Mouse (Mus musculus) kidney, adult 2 months (tissue): ENCODE measurements around the gene Gna12. TPM values are rescaled to one million over a fixed set of nuclear protein-coding genes. Genes with fewer than 3 reads are reported as not detected.

Source experiments
- DNase-seq: peaks from one replicate; pipeline ENCODE4 v3.0.0; 2021
- H3K27ac ChIP-seq: fragments of 200-500 bp; 2 replicates; pipeline ENCODE4 v1.5.1; 2012; ENCODE audit warnings: low read depth, low read length, control low read depth, inconsistent platforms; ENCODE audit not compliant: insufficient read depth
- H3K27me3 ChIP-seq: fragments of 200-500 bp; replicated peaks from 2 replicates; pipeline ENCODE4 v1.6.1; 2012; ENCODE audit warnings: mild to moderate bottlenecking, moderate library complexity, low read length, inconsistent platforms; ENCODE audit not compliant: control insufficient read depth, insufficient read depth
- H3K36me3 ChIP-seq: fragments of 200-500 bp; 2 replicates; pipeline ENCODE4 v1.6.1; 2012; ENCODE audit warnings: mild to moderate bottlenecking, moderate library complexity, low read length, inconsistent platforms; ENCODE audit not compliant: control insufficient read depth, insufficient read depth
- H3K4me1 ChIP-seq: fragments of 200-500 bp; 2 replicates; pipeline ENCODE4 v1.6.1; 2011; ENCODE audit warnings: low read length; ENCODE audit not compliant: control insufficient read depth, insufficient read depth
- H3K4me3 ChIP-seq: fragments of 200-500 bp; 2 replicates; pipeline ENCODE4 v1.5.1; 2011; ENCODE audit warnings: mild to moderate bottlenecking, low read depth, low read length, control low read depth; ENCODE audit not compliant: insufficient read depth
- CTCF ChIP-seq: fragments of 200-500 bp; conservative IDR thresholded peaks from 2 replicates; pipeline ENCODE4 v1.5.1; 2011; ENCODE audit warnings: low read depth, mild to moderate bottlenecking, control low read depth, low read length, moderate library complexity, mixed read lengths; ENCODE audit not compliant: insufficient read depth, insufficient read length
- POLR2A ChIP-seq: fragments of 200-500 bp; IDR thresholded peaks from one replicate; pipeline ENCODE4 v1.6.1; 2011; ENCODE audit warnings: low read depth, low read length, control low read depth
- WGBS: fragments of 180-500 bp; shearing (Covaris S2); methylation state at CpG from one replicate; pipeline ENCODE4 v1.1.7; 2018; 5-methylcytosine and 5-hydroxymethylcytosine counted together
- polyA plus RNA-seq: library from polyadenylated mRNA; depleted of rRNA; stranded (reverse); fragments of >200 nt; gene quantifications from 2 replicates; pipeline ENCODE4 v1.2.3, GENCODE M21; 2012

Gene Gna12
- polyA plus RNA-seq, 1 experiment: 122 TPM

DNA sequence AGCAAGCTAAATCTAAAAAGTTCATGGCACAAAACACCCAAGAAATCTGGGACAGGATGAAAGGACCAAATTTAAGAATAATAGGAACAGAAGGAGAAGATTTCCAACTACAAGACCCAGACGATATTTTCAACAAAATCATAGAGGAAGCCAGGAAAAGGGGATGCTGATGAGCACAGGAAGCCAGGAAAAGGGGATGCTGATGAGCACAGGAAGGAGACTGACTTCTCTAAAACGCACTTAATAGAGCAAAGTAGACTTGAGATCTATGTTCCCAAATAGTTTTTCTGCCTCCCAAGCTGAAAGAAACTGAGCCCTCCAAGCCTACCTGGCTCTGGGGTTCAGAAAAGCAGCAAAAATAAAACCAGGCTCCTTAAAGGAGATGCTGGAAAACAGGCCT lies 2.8 kb downstream of the Gna12 start:
- H3K36me3 ChIP-seq: no peaks in the 10 kb centered on the region
- H3K27ac ChIP-seq: peak overlapping the region; percentile 96
- H3K4me1 ChIP-seq: peaks cover 30% of the 10 kb centered on the region
- WGBS: 24% methylated on average over 2 of the region's 2 CpGs
- H3K4me3 ChIP-seq: no peak overlapping the region
- no peak for DNase-seq
- TF ChIP-seq POLR2A (no peak), CTCF (no peak)
- no peaks in the 10 kb centered on the region for H3K27me3 ChIP-seq

DNA sequence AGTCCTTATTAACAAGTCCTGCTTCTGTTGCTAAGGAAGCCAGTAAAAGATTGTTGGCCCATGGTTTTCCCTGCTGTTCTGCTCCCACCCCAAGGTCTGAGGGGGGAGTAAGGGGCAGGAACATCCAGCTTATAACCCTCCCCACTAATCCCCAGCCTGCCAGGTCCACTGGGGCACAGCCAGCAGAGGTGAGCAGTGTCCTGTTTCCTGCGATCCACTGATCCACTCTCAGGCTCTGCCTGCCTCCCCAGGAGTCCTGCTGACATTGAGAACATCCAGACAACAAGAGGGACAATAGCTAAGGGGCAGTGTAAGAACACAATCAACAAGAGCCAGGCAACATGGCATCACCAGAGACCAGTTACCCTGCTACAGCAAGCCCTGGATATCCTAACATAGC lies 3.4 kb downstream of the Gna12 start:
- Histone ChIP-seq H3K27ac (0 out of 2 replicates have a peak overlapping the region, but pooled peaks have one; percentile 2), H3K4me1 (peaks cover 33% of the 10 kb centered on the region), H3K4me3 (no peak overlapping the region), H3K36me3 (no peaks in the 10 kb centered on the region), H3K27me3 (no peaks in the 10 kb centered on the region)
- no peak for DNase-seq
- TF ChIP-seq CTCF (no peak), POLR2A (no peak)
- 28% methylated on average over 1 of the region's 1 CpGs for WGBS

DNA sequence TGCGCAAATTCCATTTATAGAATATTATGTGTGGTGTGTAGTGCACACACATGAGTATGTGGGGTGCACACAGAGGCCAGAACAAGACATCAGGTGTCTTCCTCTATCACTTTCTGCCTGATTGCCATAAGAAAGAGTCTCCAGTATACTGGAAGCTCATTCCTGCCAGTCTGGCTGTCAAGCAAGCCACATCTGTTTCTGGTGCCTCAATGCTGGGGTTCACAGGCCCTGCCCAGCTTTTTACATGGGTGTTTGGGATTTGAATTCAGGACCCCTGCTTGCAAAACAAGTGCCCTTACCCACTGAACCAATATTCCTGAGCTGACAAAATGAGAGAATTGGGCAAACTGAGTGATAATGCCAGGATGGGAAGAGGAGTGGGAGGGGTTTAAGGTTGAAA lies 4.1 kb downstream of the Gna12 start:
- no peak overlapping the region for H3K4me3 ChIP-seq

DNA sequence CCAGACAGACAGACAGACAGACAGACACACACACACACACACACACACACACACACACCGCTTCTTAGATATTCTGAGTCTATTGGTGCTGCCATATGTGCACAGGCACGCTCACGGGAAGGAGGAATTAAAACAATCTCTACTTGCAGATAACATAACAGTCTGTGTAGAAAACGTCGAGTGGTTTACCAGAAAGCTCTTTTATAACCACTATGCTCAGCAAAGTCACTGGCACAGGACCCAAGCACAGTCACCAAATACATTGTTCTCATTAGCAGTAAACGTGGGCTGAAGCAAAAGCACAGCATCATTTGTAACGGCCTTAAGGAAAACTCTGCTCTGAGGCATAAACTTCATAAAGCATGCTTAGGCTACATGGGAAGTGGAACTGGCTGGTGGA lies 6.1 kb downstream of the Gna12 start:
- 63% methylated on average over 7 of the region's 7 CpGs for WGBS
- Histone ChIP-seq H3K4me1 (peaks cover 47% of the 10 kb centered on the region), H3K27me3 (no peaks in the 10 kb centered on the region), H3K27ac (peak overlapping the region; percentile 54), H3K4me3 (no peak overlapping the region), H3K36me3 (no peaks in the 10 kb centered on the region)
- no peak for DNase-seq
- TF ChIP-seq CTCF (no peak), POLR2A (no peak)

More for the DNA sequence above, 4.1 kb downstream of the Gna12 start:
- WGBS: 100% methylated on average over 1 of the region's 1 CpGs
- H3K27me3 ChIP-seq: no peaks in the 10 kb centered on the region
- H3K4me1 ChIP-seq: peaks cover 39% of the 10 kb centered on the region
- no peak for DNase-seq
- H3K27ac ChIP-seq: no peak overlapping the region
- TF ChIP-seq POLR2A (no peak), CTCF (no peak)
- no peaks in the 10 kb centered on the region for H3K36me3 ChIP-seq

DNA sequence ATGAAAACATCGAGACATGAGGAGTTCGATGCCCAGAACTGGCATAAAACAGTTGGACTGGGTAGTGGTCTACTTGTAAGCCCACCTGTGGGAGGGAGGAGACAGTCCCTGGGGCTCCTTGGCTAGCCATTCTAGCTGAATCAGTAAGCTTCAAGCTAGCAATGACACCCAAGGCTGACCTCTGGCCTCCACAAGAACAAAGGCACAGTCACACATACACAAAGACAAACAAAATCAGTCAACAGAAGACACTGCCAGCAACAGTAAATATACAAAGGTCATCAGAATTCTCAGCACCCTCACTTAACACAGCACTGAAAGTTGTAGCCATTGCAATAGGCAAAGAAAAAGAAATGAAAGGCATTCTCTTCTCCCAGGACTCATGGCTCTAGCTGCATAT lies 6.8 kb downstream of the Gna12 start:
- DNase-seq: peak; percentile 54
- Histone ChIP-seq H3K4me3 (no peak overlapping the region), H3K4me1 (peaks cover 47% of the 10 kb centered on the region), H3K27me3 (no peaks in the 10 kb centered on the region), H3K36me3 (no peaks in the 10 kb centered on the region), H3K27ac (peak overlapping the region; percentile 39; the same call in 1 of the 2 replicates)
- TF ChIP-seq POLR2A (no peak), CTCF (no peak)
- 89% methylated on average over 2 of the region's 2 CpGs for WGBS

DNA sequence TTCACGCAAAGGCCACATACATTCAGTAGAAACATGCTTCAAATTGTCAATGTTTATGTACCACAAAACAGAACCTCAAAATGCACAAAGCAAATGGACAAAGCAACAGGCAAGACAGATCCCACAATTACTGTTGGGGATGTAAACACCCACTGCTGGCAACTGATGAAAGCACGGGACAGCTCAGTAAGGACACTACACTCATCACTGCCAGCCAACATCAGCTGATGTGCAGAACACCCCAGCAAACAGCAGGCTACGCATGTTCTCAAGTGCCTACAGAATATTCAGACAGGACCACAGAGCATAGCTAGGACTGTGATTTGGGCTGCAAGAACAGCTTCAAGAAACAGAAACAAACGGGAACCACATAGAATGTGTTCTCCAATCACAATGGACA lies 8.3 kb downstream of the Gna12 start:
- 81% methylated on average over 4 of the region's 4 CpGs for WGBS
- H3K4me1 ChIP-seq: peaks cover 41% of the 10 kb centered on the region
- no peak overlapping the region for H3K27ac ChIP-seq
- H3K36me3 ChIP-seq: no peaks in the 10 kb centered on the region
- no peak for DNase-seq
- H3K4me3 ChIP-seq: no peak overlapping the region
- no peaks in the 10 kb centered on the region for H3K27me3 ChIP-seq
- TF ChIP-seq POLR2A (no peak), CTCF (no peak)

DNA sequence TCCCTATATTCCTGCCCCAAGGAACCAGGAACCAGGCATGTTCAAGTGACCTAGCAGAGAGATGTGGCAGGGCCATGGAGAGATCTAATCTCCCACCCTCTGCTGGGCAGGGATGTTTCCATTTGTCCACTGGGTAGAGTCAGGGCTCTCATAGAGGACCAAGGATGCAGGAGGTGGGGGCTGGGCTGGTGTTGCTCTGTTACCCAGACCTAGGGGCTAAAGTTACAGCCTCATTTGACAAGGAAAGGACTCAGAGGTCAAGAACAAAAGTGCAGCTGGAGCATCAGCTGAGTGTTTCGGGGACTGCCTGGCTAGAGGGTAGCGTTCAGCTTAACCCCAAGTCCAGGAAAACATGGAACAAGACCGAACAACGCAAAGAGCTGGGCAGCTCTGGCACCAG lies 9.7 kb downstream of the Gna12 start:
- TF ChIP-seq POLR2A (no peak), CTCF (no peak)
- no peaks in the 10 kb centered on the region for H3K27me3 ChIP-seq
- H3K27ac ChIP-seq: peak overlapping the region; percentile 20; the same call in 1 of the 2 replicates
- DNase-seq: no peak
- 61% methylated on average over 4 of the region's 4 CpGs for WGBS
- H3K4me3 ChIP-seq: no peak overlapping the region
- no peaks in the 10 kb centered on the region for H3K36me3 ChIP-seq
- peaks cover 44% of the 10 kb centered on the region for H3K4me1 ChIP-seq

DNA sequence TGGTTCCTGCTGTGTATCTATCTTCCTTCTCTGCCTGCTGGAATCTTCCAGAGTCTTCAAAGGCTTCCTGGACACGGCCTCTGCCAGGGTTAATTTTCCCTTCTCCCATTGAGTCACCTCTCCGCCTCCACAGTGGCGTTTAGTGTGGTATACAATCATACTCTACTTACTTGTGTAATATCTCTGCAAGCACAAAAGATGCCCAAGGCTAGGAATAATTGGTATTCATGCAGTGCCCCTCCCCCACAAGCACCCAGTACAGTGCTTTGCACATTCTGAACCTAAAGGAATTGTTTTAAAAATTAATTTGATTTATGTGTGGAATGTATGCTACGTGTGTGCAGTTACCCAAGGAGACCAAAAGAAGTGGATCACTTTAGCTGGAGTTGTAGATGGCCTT lies 10.6 kb downstream of the Gna12 start:
- WGBS: 43% methylated on average over 4 of the region's 4 CpGs
- DNase-seq: no peak
- peaks cover 49% of the 10 kb centered on the region for H3K4me1 ChIP-seq

More for the DNA sequence above, 10.6 kb downstream of the Gna12 start:
- Histone ChIP-seq H3K36me3 (no peaks in the 10 kb centered on the region), H3K4me3 (no peak overlapping the region), H3K27ac (no peak overlapping the region), H3K27me3 (no peaks in the 10 kb centered on the region)
- TF ChIP-seq POLR2A (no peak), CTCF (no peak)
